Mouse (Mus musculus): ENCODE results near the gene Prep. TPM values are rescaled to one million over a fixed set of nuclear protein-coding genes. Genes with fewer than 3 reads are reported as not detected.
"Not testable (repeated sequence)": the region's sequence is repeated elsewhere in the genome, so short reads cannot be mapped to it uniquely, and the experiment has no call there.

Gene Prep
- polyA plus RNA-seq, 1 experiment: 10.7 TPM

DNA sequence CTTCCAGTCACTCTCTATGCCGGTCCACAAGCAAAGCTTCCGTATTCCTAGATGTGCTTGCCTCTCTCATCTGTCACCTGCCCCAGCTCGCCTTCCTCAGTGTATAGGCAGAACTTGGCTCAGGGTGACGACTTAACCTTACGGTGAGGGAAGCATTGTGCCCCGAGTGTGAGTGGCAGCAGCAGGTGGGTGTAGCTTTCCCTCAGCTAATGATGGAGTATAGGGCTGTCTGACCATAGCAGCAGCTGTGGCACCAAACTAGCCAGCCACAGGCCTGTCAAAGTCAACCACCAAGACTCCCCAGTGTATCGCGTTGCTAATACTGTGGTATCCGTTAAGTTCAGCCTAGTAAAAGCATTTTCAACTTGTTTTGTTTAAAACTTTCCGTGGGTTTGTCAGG lies 9.6 kb downstream of the Prep start:
- DNase-seq (ENCODE audit: low spot score): no peak

DNA sequence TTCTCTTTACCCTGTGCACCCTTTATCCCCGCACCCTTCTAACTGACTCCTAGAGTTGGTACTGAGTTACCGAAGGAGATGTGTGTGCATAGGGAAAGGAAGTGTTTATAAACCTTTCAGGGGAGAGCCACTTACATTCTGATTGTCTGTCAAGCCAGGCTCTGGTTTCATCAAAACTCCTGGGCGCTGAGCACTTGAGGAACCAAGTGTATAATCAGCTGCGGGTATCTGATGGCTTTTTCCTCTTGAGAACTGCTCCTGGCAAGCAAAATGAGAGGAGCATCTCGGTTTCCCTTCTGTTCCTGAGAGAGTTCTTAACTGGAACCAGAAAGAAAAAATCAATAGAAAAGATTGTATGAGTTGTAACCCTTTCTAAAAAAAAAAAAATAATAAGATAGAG lies 10.3 kb downstream of the Prep start:
- no peak for DNase-seq (ENCODE audit: low spot score)

DNA sequence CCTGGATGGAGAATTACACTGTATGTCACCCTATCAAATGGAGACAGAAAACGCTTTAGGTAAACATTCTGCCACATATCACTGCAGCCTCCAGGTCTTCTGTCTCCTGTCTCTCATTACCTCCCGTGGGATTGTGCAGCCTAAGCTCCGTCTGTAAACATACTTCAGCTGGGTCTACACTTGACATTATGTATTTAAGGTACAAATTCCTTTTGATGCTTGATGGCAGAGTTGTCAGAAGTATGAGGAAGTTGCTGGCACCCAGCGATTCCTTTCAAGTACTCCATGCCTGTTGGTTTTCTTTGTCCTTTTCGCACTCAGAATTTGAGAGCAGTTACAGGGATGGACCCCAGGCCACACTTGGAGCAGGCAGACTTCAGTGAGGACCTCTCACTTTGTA lies 12.8 kb downstream of the Prep start:
- DNase-seq (ENCODE audit: low spot score): no peak

DNA sequence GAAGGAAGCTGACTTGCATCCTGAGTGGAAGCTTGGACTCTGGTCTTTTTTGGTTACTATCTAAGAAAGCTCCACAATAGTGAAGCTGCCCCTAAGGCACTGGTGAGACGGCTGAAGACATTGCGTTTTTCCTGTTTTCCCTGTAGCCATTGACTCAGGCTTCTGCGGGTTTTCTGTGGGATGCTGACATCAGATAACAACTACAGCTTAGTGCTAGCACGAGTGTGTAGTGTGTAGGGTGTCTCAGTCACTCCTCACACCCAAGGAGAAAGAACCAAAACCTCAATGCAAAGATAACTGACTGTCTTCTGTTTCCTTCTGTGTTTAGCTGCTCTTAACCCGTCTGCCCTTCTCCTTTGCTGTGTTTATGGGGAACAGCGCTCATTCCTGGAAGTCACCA lies 13.5 kb downstream of the Prep start:
- DNase-seq (ENCODE audit: low spot score): no peak

DNA sequence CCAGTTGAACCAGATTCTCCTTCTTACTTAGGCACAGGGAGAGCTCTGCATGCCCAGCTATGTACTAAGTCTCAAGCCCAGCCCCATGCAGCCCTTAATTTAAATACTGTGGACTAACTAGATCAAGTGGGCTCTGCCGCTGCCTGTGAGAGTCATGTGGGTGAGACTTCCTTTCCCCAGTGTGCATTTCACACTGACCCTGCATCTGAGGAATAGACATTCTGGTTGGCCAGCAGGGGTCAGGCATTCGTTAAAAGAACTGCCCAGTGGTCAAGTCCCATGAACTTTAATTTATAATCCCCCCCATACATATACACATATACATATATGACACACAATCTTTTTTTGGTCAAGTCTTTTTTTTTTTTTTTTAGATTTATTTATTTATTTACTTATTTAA lies 15.7 kb downstream of the Prep start:
- no peak for DNase-seq (ENCODE audit: low spot score)

DNA sequence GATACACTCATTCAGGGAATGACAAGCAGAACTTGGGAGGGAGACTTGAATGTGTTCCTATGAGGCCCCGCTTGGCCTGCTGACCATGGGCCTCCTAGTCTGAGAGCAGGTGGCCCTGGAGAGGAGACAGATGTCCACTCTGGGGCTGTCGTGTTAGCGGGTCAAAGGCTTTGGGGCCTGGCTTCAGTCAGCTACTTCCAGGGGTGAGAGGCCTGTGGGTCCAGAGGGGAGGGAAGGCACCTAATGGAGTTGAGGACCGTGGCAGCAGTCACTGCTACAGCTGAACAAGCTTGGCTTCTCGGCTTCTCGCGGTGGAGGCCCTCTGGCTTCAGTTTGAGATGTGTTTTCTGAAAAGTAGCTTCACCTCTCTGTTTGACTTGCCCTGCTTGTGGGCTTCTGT lies 17.0 kb downstream of the Prep start:
- not testable (repeated sequence) for DNase-seq (ENCODE audit: low spot score)

DNA sequence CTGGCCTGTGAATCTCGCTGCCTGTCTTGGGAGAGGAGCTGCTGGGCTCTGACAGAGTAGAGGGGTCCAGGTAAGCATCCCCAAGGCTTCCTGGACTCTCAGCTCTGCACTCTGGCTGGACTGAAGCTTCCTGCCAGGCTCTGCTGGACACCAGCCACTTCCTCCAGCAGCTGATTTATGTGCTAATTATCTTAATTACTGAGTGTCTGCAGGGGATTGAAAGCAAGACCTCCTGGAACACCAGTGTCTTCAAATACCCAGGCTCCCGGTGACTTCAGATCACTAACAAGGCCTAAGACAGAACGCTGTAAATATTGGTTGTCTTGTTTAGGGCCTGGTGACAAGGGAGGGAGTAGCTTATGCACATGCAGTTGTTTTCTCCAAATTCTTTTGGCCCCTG lies 17.5 kb downstream of the Prep start:
- DNase-seq (ENCODE audit: low spot score): no peak

DNA sequence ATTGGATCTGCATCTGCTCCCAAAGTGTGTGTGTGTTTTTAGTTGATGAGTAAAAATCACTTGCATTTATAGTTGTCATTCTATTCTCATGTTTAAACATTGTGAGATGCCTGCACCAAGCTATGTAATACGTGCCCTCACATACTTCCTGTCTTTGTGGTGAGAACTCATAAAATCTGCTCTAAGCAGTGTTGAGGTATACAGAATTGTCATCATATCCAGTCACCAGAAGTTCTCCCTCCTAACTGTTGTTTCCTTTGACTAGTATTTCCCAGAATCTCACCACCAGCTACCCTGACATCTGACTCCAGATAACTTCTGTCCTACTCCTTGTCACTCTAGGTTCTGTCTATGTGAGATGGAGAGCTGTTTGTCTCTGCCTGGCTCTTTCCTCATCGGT lies 18.3 kb downstream of the Prep start:
- DNase-seq (ENCODE audit: low spot score): no peak

DNA sequence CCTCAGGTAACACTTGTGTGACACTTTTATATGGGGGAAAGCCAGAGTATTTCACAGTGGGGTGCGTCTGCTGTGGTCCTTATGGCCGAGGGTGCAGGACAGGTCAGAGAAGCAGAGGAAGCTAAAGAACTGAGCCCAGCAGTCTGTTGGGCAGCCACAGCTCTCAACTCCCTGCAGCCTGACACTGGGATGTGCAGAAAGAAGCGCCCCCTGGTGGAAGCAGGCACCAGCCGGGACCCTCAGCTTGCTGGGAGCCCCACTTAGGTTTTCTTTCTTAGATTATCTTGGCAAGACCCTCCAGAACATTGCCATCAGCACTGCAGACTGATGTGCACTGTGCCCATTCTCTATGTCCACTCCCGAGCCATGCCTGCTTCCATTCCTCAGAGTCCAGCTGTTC lies 19.6 kb downstream of the Prep start:
- no peak for DNase-seq (ENCODE audit: low spot score)

DNA sequence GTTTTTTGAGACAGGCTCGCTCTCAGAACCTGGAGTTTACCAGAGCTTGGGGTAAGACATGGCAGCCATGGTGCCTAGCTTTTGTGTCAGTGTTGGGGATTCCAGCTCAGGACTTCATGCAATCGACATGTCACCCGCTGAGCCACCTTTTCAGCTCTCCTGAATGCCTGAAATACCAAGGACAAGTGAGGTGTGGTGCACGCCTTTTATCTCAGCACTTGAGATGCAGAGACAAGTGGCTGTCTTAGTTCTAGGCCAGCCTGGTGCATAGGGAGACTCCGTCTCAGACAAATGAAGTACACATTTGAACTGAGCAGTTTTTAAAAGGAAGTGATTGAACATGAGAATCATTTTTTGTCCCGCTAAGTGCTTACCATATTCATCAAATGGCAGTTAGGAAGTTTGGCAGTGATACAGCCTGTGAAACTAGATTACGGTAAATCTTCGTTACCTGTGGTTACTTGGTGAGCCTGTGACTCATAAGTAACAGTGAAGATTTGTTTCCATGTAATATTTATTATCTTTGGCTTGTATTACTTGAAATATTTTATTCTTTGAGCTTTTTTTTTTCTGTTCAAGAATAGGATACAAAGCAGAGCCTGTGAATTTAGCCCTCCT lies 24.6 kb downstream of the Prep start:
- DNase-seq (ENCODE audit: low spot score): no peak

DNA sequence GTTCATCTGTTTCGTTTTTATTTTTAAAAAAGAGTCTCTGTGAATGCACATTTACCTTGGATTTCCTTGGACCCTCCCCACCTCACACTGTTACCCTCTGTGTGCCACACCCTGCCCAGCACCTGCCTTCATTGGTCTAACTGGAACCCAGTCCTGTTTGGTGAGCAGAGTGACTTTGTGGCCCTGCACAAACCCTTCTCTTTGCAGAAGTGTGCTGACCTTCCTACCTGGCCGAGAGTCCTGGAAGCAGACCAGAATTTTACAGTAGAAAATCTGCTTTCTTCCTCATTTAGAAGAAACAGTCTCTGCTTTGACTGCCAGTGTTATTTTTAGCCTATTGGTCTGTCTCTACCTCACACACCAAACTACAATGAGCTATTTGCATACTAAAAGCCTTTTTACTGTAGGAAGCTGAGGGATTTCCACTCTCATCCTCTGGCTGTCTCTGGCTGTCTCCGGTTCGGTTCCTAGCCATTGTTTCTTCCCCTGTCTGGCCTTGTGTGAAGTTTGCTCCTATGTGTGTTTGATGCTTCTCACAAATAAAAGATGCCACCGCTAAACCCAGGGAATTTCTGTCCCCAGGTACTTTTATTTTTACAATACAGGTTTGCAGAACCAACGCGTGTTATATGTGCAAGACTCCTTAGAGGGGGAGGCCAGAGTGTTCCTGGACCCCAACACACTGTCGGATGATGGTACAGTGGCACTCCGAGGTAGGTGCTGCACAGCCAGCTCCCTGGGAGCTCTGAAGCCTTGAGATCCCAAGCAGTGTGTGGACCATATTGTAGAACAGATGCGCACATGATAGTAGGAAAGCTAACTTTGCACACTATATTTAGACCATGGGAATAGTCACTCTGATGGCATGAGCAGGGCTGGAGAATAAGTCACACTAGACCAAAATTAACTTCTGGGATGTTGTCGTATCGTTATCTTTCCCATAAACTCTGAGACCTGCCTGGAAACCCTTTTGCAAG lies 25.4 kb downstream of the Prep start:
- DNase-seq (ENCODE audit: low spot score): no peak

DNA sequence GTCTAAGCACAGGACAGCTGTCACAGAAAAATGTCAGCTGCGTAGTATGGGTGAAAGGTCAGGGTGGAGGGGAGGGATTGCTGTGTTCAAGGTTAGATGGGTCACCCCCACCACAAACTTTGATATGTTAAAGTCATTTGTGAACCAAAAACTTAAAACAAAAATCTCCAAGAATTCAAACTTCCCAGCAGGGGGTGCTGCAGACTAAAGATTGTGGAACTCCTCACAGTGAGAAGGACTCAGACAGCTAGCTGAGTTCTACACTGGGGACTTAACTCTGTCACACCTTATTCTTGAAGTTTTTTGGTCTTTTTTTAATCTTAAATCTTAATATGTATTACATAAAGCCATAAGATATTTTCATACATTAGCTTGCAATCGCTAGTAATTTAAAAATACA lies 31.7 kb downstream of the Prep start:
- no peak for DNase-seq (ENCODE audit: low spot score)

DNA sequence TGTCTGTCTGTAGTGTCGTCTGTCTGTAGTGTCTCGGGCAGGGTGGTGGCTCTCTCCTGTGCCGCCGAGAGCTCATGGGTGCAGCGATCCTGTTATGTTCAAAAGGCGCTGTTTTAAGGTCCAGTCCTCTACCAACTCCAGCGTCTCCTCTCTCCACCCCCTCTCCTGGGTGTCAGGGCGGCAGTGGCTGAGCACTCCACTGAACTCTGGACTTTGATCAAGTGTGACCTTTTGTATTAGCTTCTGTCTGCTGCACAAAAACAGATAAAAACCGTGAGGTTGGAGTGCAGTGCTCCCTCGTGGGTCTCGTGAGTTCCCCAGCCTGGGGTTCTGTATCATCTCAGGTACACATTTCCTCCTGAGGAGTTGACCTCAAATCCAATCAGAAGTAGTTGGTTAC lies 33.5 kb downstream of the Prep start:
- DNase-seq (ENCODE audit: low spot score): no peak

DNA sequence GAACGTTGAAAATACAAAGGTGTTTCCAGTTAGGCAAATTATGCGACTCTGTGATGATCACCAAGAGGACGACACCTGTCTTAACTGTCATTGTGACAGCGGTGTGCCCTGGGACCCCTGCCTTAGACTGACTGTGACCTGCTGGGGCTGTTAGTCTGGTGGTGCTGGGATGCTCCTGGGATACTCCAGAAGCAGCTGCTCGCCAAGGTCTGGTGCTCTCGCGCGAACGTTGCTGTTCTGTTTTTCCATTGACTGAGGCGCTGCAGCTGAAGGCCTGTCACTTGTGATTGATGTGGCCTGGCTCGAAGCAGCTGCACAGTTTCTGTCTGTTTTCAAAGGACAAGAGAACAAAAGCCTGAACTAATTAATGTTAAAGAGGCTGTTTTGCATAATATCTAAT lies 36.2 kb downstream of the Prep start:
- DNase-seq (ENCODE audit: low spot score): no peak

DNA sequence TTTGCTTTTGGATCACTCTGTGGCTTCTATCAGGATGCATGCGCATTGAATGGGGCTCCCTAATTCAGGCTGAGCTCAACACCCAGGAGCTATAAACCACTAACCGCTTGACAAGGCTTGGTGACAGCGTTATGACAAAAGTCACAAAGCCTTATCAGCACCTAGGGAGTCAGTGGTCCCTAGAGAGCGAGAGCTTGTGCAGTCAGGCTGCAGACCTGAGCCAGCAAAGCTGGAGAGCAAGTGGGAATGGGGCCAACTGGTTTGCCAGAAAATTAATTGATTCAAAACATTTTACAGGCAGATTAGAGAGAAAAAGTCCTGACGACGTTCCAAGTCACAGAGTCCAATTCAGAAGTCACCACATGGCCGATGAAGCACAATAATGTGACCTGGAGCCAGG lies 37.1 kb downstream of the Prep start:
- DNase-seq (ENCODE audit: low spot score): no peak

DNA sequence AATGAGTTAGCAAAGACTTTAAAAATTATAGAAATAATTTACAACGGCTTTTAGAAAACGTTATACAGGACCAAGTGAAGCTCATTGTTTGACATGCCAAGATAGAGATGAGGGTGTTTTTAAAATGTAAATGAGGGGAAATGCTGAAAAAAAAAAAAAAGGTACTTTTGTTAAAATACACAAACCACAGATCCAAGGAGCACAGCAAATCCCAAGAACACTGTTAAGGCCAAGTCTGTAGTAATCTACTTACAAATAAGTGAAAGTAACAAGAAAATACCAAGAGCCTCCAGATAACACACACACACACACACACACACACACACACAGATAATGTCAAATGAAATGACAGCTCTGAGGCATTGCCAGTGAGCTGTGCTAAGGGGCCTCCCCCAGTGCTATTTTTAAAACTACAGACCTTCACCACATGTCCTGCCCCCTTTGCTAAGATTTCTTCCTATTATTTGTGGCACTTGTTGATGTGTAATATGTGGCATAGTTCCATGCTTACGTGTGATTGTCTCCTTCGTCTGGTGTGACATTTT lies 37.6 kb downstream of the Prep start:
- DNase-seq (ENCODE audit: low spot score): no peak

DNA sequence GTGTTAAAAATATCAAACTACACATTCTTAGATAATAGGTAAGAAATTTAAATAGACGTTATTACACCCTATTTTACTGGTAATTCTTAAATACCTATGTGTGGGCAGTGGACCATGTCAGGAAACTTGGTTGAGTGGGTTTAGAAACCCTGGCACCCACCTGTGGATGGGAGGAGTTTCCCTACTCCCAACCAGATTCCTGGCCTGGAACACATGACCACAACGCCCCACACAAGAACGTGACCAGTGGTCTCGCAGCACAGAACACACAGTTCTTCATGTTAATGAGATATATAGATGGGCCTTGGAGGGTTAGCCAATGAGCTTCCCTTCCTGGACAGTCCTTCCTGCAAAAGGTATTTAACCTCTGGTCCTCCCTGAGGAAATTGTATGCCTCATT lies 39.5 kb downstream of the Prep start:
- no peak for DNase-seq (ENCODE audit: low spot score)

DNA sequence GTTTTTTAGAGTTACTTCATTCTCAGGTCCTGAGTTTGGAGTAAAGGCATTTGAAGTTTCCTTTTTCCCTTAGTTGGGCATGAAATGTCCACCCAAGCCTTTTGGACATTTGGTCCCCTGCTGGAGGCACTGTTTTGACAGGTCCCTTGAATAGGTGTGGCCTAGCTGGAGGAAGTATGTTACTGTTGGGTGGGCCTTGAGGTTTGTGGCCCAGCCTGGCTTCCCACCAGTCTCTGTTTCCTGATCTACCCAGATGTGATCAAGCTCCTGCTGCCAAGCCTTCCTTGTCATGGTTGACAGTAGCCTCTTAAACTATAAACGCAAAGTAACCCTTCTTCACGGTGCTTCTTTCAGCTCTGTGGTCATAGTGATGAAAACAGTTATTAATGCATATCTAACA lies 40.3 kb downstream of the Prep start:
- DNase-seq (ENCODE audit: low spot score): no peak

DNA sequence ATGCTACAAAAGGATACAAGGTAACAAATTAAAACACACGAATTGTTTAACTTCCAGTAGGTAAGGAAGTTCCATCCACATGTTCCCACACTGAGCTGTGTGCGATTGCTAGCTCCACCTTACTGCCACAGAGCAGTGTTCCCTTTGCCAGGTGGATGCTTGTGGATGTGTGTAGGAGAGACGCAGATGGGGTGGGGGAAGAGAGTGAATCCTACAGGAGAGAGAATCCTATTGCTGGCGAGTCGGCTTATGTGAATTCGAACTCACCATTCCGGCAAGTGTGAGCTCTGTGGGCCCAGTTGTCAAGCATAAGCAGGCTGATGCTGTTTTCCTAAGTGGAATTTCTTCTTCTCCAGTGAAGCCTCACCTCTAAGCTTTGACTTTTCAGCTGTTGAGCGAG lies 42.0 kb downstream of the Prep start:
- no peak for DNase-seq (ENCODE audit: low spot score)

DNA sequence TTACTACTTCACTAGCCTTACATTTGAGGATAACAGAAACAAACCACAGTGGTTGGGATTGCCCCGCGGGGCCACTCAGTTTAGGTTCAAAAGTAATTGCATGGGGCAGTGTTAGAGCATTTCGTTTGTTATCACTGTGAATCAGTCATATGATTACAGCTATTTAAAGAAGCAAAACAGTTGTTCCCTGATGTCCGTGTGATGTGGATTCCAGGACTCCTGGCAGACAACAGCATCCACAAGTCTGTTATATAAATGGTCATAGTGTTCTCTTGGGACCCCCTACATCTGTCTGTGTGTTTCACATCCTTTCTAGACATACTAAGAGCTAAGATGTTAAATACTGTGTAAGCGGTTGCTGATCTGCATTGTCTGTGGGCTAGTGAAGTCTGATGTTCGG lies 43.0 kb downstream of the Prep start:
- no peak for DNase-seq (ENCODE audit: low spot score)

DNA sequence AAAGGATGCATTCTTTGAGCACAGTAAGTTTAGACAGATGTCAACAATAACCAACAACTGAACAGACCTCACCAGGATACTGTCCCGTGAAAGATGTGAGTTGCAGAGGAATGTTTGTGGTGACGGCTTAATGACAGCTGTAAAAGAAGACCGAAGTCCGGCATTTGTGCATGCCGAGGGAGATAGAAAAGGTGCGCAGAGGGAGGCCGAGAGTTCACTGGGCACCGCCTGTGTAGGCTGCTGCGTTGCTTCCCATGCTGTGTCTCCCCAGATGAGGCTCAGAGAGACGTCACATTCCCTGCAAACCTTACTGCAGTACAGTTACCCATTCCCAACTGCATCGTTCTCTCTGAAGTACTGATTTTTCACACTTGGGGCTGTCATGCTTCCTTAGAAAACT lies 45.9 kb downstream of the Prep start:
- DNase-seq (ENCODE audit: low spot score): no peak

DNA sequence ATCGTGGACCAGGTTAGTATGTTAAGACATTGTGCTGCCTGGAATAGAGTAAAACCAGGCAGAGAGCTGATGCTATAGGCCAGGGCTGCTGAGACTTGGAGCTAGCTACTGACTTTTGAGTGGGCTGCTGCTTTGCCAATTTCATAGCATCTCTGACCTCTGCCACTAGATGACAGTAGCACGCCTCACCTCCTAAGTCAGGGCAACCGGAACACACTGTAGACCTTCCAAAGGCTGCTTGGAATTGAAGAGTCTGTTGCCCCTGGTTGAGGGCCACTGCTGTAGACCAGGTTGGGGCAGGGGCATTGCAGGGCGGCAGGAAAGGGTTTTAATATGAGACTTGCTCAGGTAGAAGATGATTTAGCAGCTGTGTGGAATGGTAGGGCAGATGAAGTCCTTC lies 47.5 kb downstream of the Prep start:
- no peak for DNase-seq (ENCODE audit: low spot score)

DNA sequence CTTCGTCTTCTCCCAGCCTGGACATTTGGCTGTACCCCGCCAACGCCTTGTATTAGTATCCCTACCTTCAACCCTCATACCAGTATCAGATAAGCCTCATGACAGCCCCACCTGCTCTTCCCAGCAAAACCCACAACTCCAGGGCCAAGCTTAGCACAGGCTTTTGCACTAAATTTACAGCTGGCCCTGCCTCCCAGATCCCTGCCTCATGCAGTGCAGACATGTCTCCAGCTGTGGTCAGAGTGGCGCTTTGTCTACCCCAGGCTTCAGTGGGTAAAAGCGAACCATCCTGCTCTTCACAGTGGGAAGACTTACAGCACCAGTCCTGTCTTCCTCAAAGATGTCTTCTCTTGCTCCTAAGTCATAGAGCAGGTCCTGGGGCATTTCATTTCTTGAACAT lies 49.8 kb downstream of the Prep start:
- no peak for DNase-seq (ENCODE audit: low spot score)

All from urinary bladder, adult 2 months (tissue).